Mouse (Mus musculus) lung, postnatal 0 days (tissue): ENCODE results near the gene Opa3.

Experiments
- CTCF ChIP-seq: IDR thresholded peaks from 2 replicates; pipeline ENCODE4 v1.5.1; 2016; ENCODE audit warnings: antibody characterized with exemption, mild to moderate bottlenecking
- EP300 ChIP-seq: IDR thresholded peaks from 2 replicates; pipeline ENCODE4 v1.6.1; 2016; ENCODE audit warnings: antibody characterized with exemption, mild to moderate bottlenecking, control low read depth

DNA sequence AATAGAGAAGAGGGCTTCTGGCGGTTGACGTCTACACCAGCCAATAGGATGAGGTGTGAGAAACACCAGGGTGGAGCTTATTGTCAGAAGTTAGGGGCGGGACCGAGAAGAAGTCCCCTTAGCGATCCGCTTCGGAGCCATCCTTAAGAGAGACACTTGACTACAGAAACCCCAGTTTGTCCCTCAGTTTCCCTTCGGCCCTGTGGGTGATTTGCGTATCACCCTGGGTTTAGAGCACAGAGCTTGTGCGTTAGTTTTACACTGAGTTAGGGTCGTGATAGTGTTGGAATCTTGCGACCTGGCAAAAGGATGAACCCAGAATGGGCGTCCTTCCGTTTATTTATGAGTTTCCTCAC is 637 bp downstream of the Opa3 start:
- TF ChIP-seq EP300 (no peak), CTCF (no peak)
